Mouse (Mus musculus): ENCODE measurements around the gene Il2rb.
A peak's percentile ranks its signal among the peaks of the same experiment; 100 is the strongest.

Gene Il2rb

DNA sequence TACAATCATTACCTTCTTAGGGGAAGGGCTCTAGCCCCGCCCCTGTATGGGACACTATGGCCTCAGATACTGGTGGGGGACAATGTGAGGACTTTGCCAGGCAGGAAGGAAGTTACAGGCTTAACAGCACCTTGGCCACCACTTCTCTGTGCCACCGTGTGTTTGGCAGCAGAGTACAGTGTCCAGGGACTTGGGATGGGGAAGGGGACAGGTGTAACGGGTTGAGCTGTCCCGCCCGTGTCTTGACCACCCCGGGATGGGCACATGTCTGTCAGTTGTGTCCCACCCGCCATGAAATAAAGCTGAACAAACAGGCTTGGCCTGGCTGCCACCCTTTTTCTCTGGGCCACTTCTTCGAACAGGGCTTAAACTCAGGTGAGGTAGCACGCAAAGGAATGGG is 56.1 kb downstream of the Il2rb start:
- no peak for DNase-seq

DNA sequence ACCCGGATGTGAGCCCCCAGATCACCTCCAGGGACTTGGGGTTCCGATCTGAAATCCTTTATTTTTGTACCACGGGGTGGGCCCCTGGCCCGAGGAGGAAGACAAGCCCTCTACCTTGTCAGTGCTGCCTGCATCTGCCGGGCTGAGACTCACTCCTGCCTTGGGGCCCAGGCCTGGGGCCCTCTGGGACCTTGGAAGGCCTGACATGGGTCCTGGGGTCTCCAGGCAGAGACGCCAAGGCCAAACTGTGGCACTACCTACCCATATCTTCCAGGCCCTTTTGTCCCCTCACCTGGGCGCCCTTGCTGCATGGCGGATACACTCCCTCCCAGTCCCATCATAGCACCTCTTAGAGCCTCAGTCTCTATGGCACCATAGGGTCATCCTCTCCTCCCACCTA is 56.6 kb downstream of the Il2rb start:
- no peak for DNase-seq

DNA sequence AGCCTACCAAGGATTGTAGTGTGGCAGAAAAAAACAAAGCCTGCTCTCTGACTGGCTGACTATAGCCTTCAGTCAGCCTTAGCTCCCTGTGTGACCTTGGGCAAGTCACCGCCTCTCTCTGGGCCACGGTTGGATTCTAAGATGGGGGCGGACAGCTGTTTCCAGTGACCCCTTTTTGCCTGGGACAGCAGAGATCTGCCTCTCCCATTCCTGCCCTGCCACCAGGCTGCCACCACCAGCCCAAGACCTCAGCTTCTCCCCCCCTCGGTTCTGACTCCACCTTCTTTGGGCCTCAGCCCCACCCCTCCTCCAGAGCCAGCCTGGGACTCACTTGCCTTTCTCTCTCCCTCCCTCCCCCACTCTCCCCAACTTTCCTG is 57.1 kb downstream of the Il2rb start:
- DNase-seq: no peak

DNA sequence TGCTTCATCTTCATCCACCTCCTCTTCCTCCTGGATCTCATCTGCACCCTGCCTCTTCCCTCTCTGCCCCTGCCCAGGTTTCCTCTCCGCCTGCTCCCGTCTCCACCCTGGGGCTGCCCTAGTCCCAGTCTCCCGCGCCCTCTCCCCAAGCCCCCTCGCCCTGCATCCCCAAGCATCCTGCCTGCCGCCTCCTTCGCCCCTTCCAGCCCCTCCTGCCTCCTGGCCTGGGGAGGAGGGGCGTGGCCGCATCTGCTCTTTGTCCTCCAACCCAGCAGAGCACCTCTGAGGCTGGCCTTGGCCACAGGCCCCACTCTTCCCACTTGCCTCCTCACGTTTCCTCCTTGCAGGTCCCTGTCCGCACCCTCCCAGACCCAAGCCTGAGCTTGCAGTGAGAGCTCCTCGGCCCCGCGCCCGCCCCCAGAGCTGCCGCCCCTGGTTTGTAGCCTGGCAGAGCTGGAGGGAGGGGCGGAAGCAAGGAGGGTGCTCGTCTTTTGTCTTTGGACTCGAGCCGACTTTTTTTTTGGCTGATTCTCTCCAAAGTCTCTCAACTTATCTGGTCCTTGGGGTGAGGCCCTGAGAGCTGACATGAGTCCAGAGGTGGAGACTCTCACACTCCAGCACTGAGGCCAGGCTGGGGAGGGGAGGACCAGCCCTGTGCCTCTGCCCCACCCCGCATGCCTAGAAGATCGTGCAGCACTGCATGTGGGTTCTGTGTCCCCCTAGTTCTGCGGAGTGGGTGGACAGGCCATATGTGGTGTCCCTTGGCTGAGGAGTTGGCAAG is 57.6 kb downstream of the Il2rb start:
- DNase-seq: peak; percentile 42

DNA sequence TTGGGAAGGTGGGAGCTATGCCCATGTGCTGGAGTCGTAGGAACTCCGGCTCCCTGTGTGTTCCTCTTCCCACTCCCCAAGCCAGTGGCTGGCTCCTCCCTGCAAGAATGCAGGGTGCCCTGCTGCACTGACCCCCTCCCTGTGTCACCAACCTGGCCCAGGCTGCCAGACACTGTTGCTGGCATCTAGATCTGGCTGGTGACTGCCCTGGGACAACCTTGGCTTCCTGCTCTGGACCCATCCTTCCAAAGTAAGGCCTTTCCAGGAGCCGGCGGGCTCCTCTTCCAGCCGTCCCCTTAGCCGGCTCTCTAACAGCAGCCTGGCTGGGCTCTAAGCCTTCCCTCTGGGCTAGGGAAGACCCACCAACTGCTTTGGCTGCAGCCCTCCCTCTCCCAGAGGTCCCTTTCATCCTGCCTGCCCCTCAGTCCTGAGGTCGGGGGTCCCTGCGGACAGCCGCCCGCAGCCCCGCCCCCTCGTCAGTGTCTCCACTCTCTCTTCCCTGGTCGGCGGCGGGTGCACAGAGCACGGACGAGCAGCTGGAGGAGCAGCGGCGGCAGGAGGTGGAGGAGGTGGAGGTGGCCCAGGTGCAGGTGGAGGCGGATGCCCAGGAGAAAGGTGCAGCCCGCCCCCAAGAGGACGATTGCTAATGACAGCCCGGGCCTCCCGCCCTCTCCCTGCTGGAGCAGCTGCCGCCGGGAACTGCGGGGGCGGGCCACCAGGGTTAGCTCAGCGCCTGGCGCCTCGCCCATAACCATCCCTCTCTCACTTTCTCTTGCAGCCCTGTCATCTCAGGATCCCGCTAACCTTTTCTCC is 58.5 kb downstream of the Il2rb start:
- peak; percentile 88 for DNase-seq

DNA sequence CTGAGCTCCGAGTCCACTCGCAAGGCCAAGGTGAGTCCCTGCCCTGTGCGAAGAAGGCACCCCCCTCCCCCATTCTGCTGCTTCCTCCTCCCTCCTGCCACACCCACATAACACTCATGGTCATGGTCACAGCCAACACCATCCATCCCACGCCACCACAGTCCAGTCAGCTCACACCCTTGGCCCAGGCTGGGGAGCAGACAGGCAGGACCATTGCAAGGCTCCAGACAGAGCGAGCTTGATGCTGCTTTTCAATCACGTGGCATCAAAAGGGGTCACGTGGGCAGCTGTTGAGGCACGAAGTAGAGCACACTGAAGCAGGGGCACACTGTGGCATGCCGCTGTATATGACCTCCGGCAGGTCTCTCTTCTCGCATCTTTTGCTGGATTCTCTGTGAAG is 59.4 kb downstream of the Il2rb start:
- no peak for DNase-seq

DNA sequence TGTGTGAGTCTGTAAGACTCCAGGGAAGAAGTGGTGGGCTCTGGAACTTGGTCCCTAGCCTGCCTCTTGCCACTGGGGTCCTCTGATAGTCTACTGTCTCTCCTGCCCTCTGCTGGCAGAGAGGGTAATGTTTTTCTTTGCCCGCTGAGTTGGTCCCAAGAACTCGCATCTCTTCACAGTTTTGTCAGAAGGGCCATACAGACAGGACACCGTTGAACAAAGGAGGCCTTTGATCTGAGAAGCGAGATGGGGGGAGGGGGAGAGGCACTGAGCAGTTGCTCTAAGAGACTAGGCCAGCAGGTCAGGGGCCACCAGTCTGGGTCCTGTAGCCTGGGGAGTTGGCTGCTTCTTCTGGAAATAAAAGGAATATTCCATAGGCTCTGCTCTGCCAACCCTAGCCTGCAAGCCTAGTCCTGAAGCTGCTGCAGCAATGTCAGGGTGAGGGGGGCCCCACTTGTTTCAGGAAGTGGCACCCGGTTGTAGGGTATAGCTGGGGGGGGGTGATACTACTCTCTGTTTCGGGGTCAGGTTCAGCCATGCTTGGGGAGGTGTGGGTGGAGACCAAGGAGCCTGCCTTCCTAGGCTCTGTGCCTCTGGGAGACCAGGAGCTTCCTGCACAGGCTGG is 60.1 kb downstream of the Il2rb start:
- peak; percentile 43 for DNase-seq

DNA sequence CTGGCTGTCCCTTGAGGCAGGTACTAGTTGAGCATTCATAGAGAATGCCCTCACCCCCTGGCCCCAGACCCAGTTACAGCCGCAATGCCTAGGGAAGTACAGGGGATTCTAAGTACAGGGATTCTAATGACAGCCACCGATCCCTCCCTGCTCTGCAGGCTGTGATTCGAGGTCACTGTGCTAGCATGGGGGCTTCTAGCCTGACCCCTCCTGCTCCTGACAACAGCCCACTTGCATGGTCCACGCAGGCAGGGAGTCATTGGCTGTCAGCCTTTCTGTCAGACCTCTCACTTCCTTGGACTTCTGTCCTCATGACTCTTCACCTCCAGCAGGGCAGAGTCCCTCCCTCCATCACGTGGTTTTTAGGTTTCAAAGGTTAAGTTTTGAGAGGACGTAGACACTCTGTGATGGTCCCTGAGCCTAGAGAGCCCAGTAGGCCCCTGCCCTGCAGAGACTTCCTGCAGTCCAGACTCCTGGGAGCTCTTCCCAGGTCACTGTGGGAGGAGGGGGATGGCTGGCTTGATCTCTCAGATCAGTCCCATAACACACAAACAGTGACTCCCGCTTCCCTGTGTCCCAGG is 63.4 kb downstream of the Il2rb start:
- peak; percentile 77 for DNase-seq

DNA sequence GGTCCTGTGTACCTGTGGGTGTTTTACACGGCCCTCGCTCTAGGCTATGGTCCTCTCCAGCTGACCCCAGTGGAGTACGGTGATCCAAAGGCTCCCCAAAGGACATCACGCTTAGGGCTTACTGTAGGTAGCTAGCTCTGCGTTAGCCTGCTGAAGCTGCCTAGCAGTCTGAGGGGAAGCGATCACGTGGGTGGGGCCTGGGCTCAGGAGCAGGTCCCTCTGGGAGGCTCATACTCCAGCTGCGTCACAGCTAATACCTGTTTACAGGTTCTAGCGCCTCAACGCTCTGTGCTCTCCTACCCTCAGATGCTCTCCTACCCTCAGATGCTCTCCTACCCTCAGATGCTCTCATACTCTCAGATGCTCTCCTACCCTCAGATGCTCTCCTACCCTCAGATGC is 64.2 kb downstream of the Il2rb start:
- DNase-seq: no peak

DNA sequence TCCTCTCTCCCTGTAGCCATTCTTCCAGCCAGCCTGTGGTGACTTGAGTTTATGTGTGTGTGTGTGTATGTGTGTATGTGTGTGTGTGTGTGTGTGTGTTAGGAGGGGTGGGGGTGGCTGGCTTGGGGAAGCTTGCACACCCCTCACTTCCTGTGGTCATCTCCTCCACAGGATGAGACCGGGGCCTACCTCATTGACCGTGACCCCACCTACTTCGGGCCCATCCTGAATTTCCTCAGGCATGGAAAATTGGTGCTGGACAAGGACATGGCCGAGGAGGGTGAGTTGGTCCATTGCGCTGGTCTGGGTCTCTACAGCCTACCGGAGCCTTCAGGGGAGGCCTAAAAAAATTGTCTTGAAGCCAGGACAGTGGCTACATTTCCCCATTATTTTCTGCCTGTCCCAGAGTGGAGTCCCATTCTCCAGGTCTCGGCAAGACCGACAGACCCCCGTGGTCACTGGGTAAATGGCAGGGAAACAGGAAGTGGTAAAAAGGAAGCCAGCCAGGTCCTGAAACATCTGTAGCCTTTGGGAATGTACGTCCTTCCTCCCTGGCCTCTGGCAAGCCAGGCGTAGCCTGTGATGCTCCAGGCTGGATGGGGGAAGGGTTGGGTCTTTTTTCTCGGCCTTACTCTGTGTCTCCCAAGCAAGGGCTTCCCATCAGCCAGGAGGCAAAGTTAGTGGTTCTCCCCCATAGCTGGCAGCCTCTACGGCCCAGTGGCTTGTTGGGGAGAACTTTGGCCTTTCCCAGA is 65.0 kb downstream of the Il2rb start:
- DNase-seq: peak; percentile 74

All from kidney, postnatal 14 days (tissue).